Mouse (Mus musculus) MEL (cell line): ENCODE measurements around the gene Cdc42bpa. TPM values are rescaled to one million over a fixed set of nuclear protein-coding genes. Genes with fewer than 3 reads are reported as not detected.

Experiments used
- DNase-seq: peaks from one replicate; pipeline ENCODE4 v3.0.0; 2011; ENCODE audit warnings: low read depth, low spot score
- H3K27ac ChIP-seq: 2 replicates; pipeline ENCODE4 v1.5.1; 2012; ENCODE audit warnings: low read depth, mild to moderate bottlenecking, control low read depth, low read length, moderate library complexity; ENCODE audit not compliant: control insufficient read depth
- H3K27me3 ChIP-seq, 2 experiments: fragments of 150-350 bp in 1 of 2; sonication (generic) in 1 of 2; 2 replicates each; pipeline ENCODE4 v1.6.1; 2012; ENCODE audit warnings: low read length in 2 of 2, mild to moderate bottlenecking in 2 of 2, improper control_type of control experiment in 1 of 2, moderate library complexity in 1 of 2; ENCODE audit not compliant: insufficient read depth in 2 of 2, control insufficient read depth in 1 of 2
- H3K36me3 ChIP-seq, 2 experiments: 2 replicates each; pipeline ENCODE4 v1.6.1; 2012 to 2014; ENCODE audit warnings: low read length in 2 of 2, improper control_type of control experiment in 1 of 2, inconsistent platforms in 1 of 2, mild to moderate bottlenecking in 1 of 2; ENCODE audit not compliant: insufficient read depth in 2 of 2, control insufficient read depth in 1 of 2
- H3K4me1 ChIP-seq, 2 experiments: fragments of 150-350 bp in 1 of 2; sonication (generic) in 1 of 2; 2 replicates each; pipeline ENCODE4 v1.6.1; 2012; ENCODE audit warnings: low read length in 2 of 2, improper control_type of control experiment in 1 of 2, mild to moderate bottlenecking in 1 of 2; ENCODE audit not compliant: insufficient read depth in 2 of 2, control insufficient read depth in 1 of 2
- H3K4me3 ChIP-seq, 2 experiments: fragments of 150-350 bp in 1 of 2; sonication (generic) in 1 of 2; 2 replicates each; pipeline ENCODE4 v1.5.1; 2012; ENCODE audit warnings: low read depth in 2 of 2, low read length in 2 of 2, mild to moderate bottlenecking in 2 of 2, moderate library complexity in 2 of 2, control low read depth in 1 of 2, improper control_type of control experiment in 1 of 2; ENCODE audit not compliant: control insufficient read depth in 1 of 2, insufficient read depth in 1 of 2
- H3K79me2 ChIP-seq: 2 replicates; pipeline ENCODE4 v1.6.1; 2012; ENCODE audit warnings: mild to moderate bottlenecking, low read length, moderate library complexity; ENCODE audit not compliant: control insufficient read depth, poor library complexity, insufficient read depth
- H3K9ac ChIP-seq: 2 replicates; pipeline ENCODE4 v1.6.1; 2012; ENCODE audit warnings: low read depth, mild to moderate bottlenecking, control low read depth, low read length, moderate library complexity; ENCODE audit not compliant: control insufficient read depth, poor library complexity, severe bottlenecking
- H3K9me3 ChIP-seq: fragments of 150-350 bp; sonication (generic); replicated peaks from 2 replicates; pipeline ENCODE4 v1.6.1; 2012; ENCODE audit warnings: mild to moderate bottlenecking, low read length, improper control_type of control experiment, moderate library complexity; ENCODE audit not compliant: insufficient read depth
- CHD2 ChIP-seq: IDR thresholded peaks from 2 replicates; pipeline ENCODE4 v1.6.1; 2011; ENCODE audit warnings: low read length, improper control_type of control experiment
- E2F4 ChIP-seq: IDR thresholded peaks from 2 replicates; pipeline ENCODE4 v1.6.1; 2011; ENCODE audit warnings: low read depth, low read length, improper control_type of control experiment, borderline replicate concordance
- ETS1 ChIP-seq: IDR thresholded peaks from 2 replicates; pipeline ENCODE4 v1.6.1; 2012; ENCODE audit warnings: low read depth, mild to moderate bottlenecking, inconsistent platforms, low read length, improper control_type of control experiment, moderate library complexity
- GABPA ChIP-seq: IDR thresholded peaks from 2 replicates; pipeline ENCODE4 v1.6.1; 2012; ENCODE audit warnings: low read depth, mild to moderate bottlenecking, inconsistent platforms, low read length, improper control_type of control experiment, moderate library complexity
- JUND ChIP-seq: IDR thresholded peaks from 2 replicates; pipeline ENCODE4 v1.6.1; 2011; ENCODE audit warnings: low read depth, mild to moderate bottlenecking, improper control_type of control experiment, low read length
- KAT2A ChIP-seq: conservative IDR thresholded peaks from 2 replicates; pipeline ENCODE4 v1.6.1; 2012; ENCODE audit warnings: low read depth, low read length, improper control_type of control experiment, inconsistent platforms
- MXI1 ChIP-seq: IDR thresholded peaks from 2 replicates; pipeline ENCODE4 v1.6.1; 2011; ENCODE audit warnings: mild to moderate bottlenecking, low read depth, low read length, improper control_type of control experiment
- MYB ChIP-seq: IDR thresholded peaks from 2 replicates; pipeline ENCODE4 v1.6.1; 2011; ENCODE audit warnings: mild to moderate bottlenecking, low read depth, low read length, improper control_type of control experiment
- MYC ChIP-seq: IDR thresholded peaks from 2 replicates; pipeline ENCODE4 v1.6.1; 2011; ENCODE audit warnings: low read depth, mild to moderate bottlenecking, low read length, improper control_type of control experiment, moderate library complexity
- NRF1 ChIP-seq: IDR thresholded peaks from 2 replicates; pipeline ENCODE4 v1.6.1; 2014; ENCODE audit warnings: low read depth, mild to moderate bottlenecking, inconsistent platforms, low read length, improper control_type of control experiment, moderate library complexity; ENCODE audit not compliant: poor library complexity, insufficient read depth, severe bottlenecking
- POLR2A ChIP-seq, 2 experiments: IDR thresholded peaks; 2 replicates each; pipeline ENCODE4 v1.6.1; 2011 to 2012; ENCODE audit warnings: low read length in 2 of 2, mild to moderate bottlenecking in 2 of 2, control low read depth in 1 of 2, improper control_type of control experiment in 1 of 2, low read depth in 1 of 2, moderate library complexity in 1 of 2; ENCODE audit not compliant: control insufficient read depth in 1 of 2, insufficient read depth in 1 of 2, poor library complexity in 1 of 2
- POLR2AphosphoS2 ChIP-seq: IDR thresholded peaks from 2 replicates; pipeline ENCODE4 v1.6.1; 2011; ENCODE audit warnings: low read length, improper control_type of control experiment
- POLR2AphosphoS5 ChIP-seq: IDR thresholded peaks from 2 replicates; pipeline ENCODE4 v1.6.1; 2012; ENCODE audit warnings: low read depth, borderline replicate concordance, mild to moderate bottlenecking, inconsistent platforms, low read length, moderate library complexity, mixed read lengths
- RAD21 ChIP-seq: IDR thresholded peaks from 2 replicates; pipeline ENCODE4 v1.6.1; 2011; ENCODE audit warnings: mild to moderate bottlenecking, low read depth, low read length, improper control_type of control experiment
- RCOR1 ChIP-seq: IDR thresholded peaks from 2 replicates; pipeline ENCODE4 v1.6.1; 2012; ENCODE audit warnings: low read depth, mild to moderate bottlenecking, inconsistent platforms, low read length, improper control_type of control experiment
- TAL1 ChIP-seq: IDR thresholded peaks from 2 replicates; pipeline ENCODE4 v1.6.1; 2012; ENCODE audit warnings: mild to moderate bottlenecking, inconsistent platforms, low read length, moderate library complexity, mixed read lengths
- USF2 ChIP-seq, 2 experiments: IDR thresholded peaks; 2 replicates each; pipeline ENCODE4 v1.6.1; 2011 to 2012; ENCODE audit warnings: improper control_type of control experiment in 2 of 2, low read length in 2 of 2, borderline replicate concordance in 1 of 2, inconsistent platforms in 1 of 2, low read depth in 1 of 2, mild to moderate bottlenecking in 1 of 2; ENCODE audit not compliant: insufficient read depth in 1 of 2
- ZC3H11A ChIP-seq: IDR thresholded peaks from 2 replicates; pipeline ENCODE4 v1.6.1; 2012; ENCODE audit warnings: low read depth, mild to moderate bottlenecking, inconsistent platforms, low read length, improper control_type of control experiment
- ZKSCAN1 ChIP-seq: IDR thresholded peaks from 2 replicates; pipeline ENCODE4 v1.6.1; 2012; ENCODE audit warnings: low read depth, mild to moderate bottlenecking, inconsistent platforms, low read length, improper control_type of control experiment, moderate library complexity
- ZMIZ1 ChIP-seq: IDR thresholded peaks from 2 replicates; pipeline ENCODE4 v1.6.1; 2012; ENCODE audit warnings: low read depth, mild to moderate bottlenecking, inconsistent platforms, low read length, improper control_type of control experiment, moderate library complexity
- ZNF384 ChIP-seq: IDR thresholded peaks from 2 replicates; pipeline ENCODE4 v1.6.1; 2012; ENCODE audit warnings: low read depth, mild to moderate bottlenecking, inconsistent platforms, low read length, improper control_type of control experiment
- polyA plus RNA-seq, 2 experiments: library from polyadenylated mRNA; stranded (reverse) in 1 of 2; unstranded in 1 of 2; fragments of >175 nt in 1 of 2; fragments of >200 nt in 1 of 2; gene quantifications; 2 replicates each; pipeline versions ENCODE4 v1.2.1 to v1.2.4; 2012; ENCODE audit warnings: low replicate concordance in 2 of 2, low read depth in 1 of 2; ENCODE audit not compliant: insufficient read length in 2 of 2, insufficient read depth in 1 of 2, missing spikeins in 1 of 2
- total RNA-seq: library from RNA; depleted of rRNA; stranded (reverse); fragments of 300-350 nt; gene quantifications from 2 replicates; pipeline ENCODE4 v1.2.3, GENCODE M21; 2012

The Cdc42bpa gene
- total and polyA plus RNA-seq, 3 experiments: 7.7 to 14.6 TPM; not detected in 1

- Histone ChIP-seq H3K9me3 (no peaks in the 10 kb centered on the region), H3K4me1 (no peaks in the 10 kb centered on the region), H3K4me3 (no peak overlapping the region), H3K36me3 (peaks cover 0 to under 1% of the 10 kb centered on the region in 2 experiments; a peak in 1 of 4 replicates), H3K9ac (no peak overlapping the region), H3K79me2 (no peaks in the 10 kb centered on the region), H3K27me3 (no peaks in the 10 kb centered on the region)
- DNase-seq: no peak
- TF ChIP-seq KAT2A: no peak
- no peak for TF ChIP-seq RAD21
- TF ChIP-seq POLR2AphosphoS2: no peak
- no peak for TF ChIP-seq CHD2
- no peak for TF ChIP-seq NRF1
- no peak for TF ChIP-seq ZKSCAN1
- TF ChIP-seq, all 39 proteins: peak for 0
- no peak overlapping the region for H3K27ac ChIP-seq
Measured at GRCm38 (mm10) chr1:180089176-180089575, 128.9 kb downstream of the Cdc42bpa start.

GRCm38 (mm10) chr1:180098426-180098825, 138.2 kb downstream of the Cdc42bpa start:
- Histone ChIP-seq H3K9ac (no peak overlapping the region), H3K4me1 (no peaks in the 10 kb centered on the region)
- no peak for DNase-seq

GRCm38 (mm10) chr1:180104567-180104966, 144.3 kb downstream of the Cdc42bpa start:
- peaks cover 0 to 3% of the 10 kb centered on the region in 2 experiments; a peak in 2 of 4 replicates for H3K36me3 ChIP-seq
- no peak overlapping the region for H3K27ac ChIP-seq
- H3K9ac ChIP-seq: no peak overlapping the region
- peaks cover 0 to 2% of the 10 kb centered on the region in 2 experiments; a peak in 1 of 4 replicates for H3K4me1 ChIP-seq
- no peaks in the 10 kb centered on the region for H3K9me3 ChIP-seq
- H3K79me2 ChIP-seq: no peaks in the 10 kb centered on the region
- H3K4me3 ChIP-seq: no peak overlapping the region
- no peaks in the 10 kb centered on the region for H3K27me3 ChIP-seq
- DNase-seq: no peak
- TF ChIP-seq RCOR1 (no peak), USF2 (IDR thresholded peaks at IDR 0.05; ENCODE audit: borderline replicate concordance in 1 of 2, insufficient read depth in 1 of 2, low read depth in 1 of 2, low read length in 2 of 2) (no peak), POLR2AphosphoS2 (no peak), NRF1 (no peak), E2F4 (no peak), ZKSCAN1 (no peak), POLR2AphosphoS5 (no peak), ZC3H11A (no peak), TAL1 (no peak), JUND (no peak), ZNF384 (no peak), MXI1 (no peak), MYB (no peak), ETS1 (no peak), GABPA (no peak), CHD2 (no peak), POLR2A (IDR thresholded peaks at IDR 0.05; ENCODE audit: control insufficient read depth in 1 of 2, insufficient read depth in 1 of 2, low read depth in 1 of 2, low read length in 2 of 2, poor library complexity in 1 of 2) (no peak), MYC (no peak)

More at GRCm38 (mm10) chr1:180098426-180098825, 138.2 kb downstream of the Cdc42bpa start:
- TF ChIP-seq GABPA (no peak), RCOR1 (no peak), TAL1 (no peak), KAT2A (no peak), MXI1 (no peak), POLR2A (IDR thresholded peaks at IDR 0.05; ENCODE audit: control insufficient read depth in 1 of 2, insufficient read depth in 1 of 2, low read depth in 1 of 2, low read length in 2 of 2, poor library complexity in 1 of 2) (no peak), ZNF384 (no peak), ZMIZ1 (no peak), CHD2 (no peak)
- Histone ChIP-seq H3K79me2 (no peaks in the 10 kb centered on the region), H3K4me3 (no peak overlapping the region), H3K27me3 (no peaks in the 10 kb centered on the region), H3K9me3 (no peaks in the 10 kb centered on the region), H3K27ac (no peak overlapping the region), H3K36me3 (peaks cover 0 to 2% of the 10 kb centered on the region in 2 experiments; a peak in 1 of 4 replicates)
